Mouse (Mus musculus) thymus, adult 2 months (tissue): ENCODE data around the gene Gpr61. TPM values are rescaled to one million over a fixed set of nuclear protein-coding genes. Genes with fewer than 3 reads are reported as not detected.

Source experiments
- DNase-seq: peaks from one replicate; pipeline ENCODE4 v3.0.0; 2021
- H3K27ac ChIP-seq: fragments of 200-500 bp; 2 replicates; pipeline ENCODE4 v1.5.1; 2012; ENCODE audit warnings: low read length, control low read depth; ENCODE audit not compliant: control insufficient read depth, insufficient read depth
- H3K27me3 ChIP-seq: fragments of 200-500 bp; 2 replicates; pipeline ENCODE4 v1.6.1; 2012; ENCODE audit warnings: mild to moderate bottlenecking, low read length, moderate library complexity, mixed read lengths; ENCODE audit not compliant: control insufficient read depth, insufficient read depth
- H3K36me3 ChIP-seq: fragments of 200-500 bp; 2 replicates; pipeline ENCODE4 v1.6.1; 2012; ENCODE audit warnings: mild to moderate bottlenecking, low read length, moderate library complexity; ENCODE audit not compliant: control insufficient read depth, insufficient read depth
- H3K4me1 ChIP-seq: fragments of 200-500 bp; replicated peaks from 2 replicates; pipeline ENCODE4 v1.6.1; 2012; ENCODE audit warnings: low read length; ENCODE audit not compliant: control insufficient read depth, insufficient read depth
- H3K4me3 ChIP-seq: fragments of 200-500 bp; 2 replicates; pipeline ENCODE4 v1.5.1; 2012; ENCODE audit warnings: mild to moderate bottlenecking, low read length, control low read depth, moderate library complexity; ENCODE audit not compliant: control insufficient read depth, insufficient read depth
- CTCF ChIP-seq: fragments of 200-500 bp; IDR thresholded peaks from 2 replicates; pipeline ENCODE4 v1.5.1; 2012; ENCODE audit warnings: mild to moderate bottlenecking, control low read depth, low read length, moderate library complexity, borderline replicate concordance; ENCODE audit not compliant: control insufficient read depth, poor library complexity, insufficient read depth; ENCODE audit errors: extremely low read depth
- POLR2A ChIP-seq: fragments of 200-500 bp; IDR thresholded peaks from 2 replicates; pipeline ENCODE4 v1.6.1; 2012; ENCODE audit warnings: mild to moderate bottlenecking, low read length, control low read depth, moderate library complexity; ENCODE audit not compliant: control insufficient read depth, poor library complexity, insufficient read depth; ENCODE audit errors: extremely low read depth
- WGBS: fragments of 180-500 bp; shearing (Covaris S2); methylation state at CpG from one replicate; pipeline ENCODE4 v1.1.7; 2018; 5-methylcytosine and 5-hydroxymethylcytosine counted together
- polyA plus RNA-seq: library from polyadenylated mRNA; depleted of rRNA; stranded (reverse); fragments of >200 nt; gene quantifications from 2 replicates; pipeline ENCODE4 v1.2.3, GENCODE M21; 2012

Gene Gpr61
- polyA plus RNA-seq, 1 experiment = not detected

DNA sequence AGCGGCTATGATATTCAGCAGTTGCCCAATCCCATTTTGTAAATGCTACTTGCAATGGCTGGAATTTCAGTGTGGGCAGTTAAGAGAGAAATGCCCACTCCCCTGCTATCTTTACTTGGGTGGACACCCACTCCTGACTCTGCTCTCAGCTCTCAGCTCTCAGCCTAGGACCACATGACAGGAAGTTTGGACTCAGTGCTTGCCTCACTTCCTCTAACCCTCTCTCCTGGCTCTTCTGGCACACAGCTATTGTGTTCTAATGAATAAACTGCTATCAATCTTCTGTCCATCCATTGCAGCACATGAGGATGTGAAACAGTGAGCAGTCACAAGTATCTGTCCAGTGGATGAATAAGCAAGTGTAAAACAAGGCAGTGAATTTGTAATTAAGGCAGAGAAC is 22.2 kb downstream of the Gpr61 start:
- Histone ChIP-seq H3K4me1 (peaks cover 5% of the 10 kb centered on the region; the same call in 1 of the 2 replicates), H3K36me3 (no peaks in the 10 kb centered on the region), H3K4me3 (no peak overlapping the region), H3K27me3 (no peaks in the 10 kb centered on the region), H3K27ac (no peak overlapping the region)
- DNase-seq = no peak
- TF ChIP-seq CTCF = no peak
- TF ChIP-seq POLR2A = no peak
- 96% methylated on average over 1 of the region's 1 CpGs for WGBS

DNA sequence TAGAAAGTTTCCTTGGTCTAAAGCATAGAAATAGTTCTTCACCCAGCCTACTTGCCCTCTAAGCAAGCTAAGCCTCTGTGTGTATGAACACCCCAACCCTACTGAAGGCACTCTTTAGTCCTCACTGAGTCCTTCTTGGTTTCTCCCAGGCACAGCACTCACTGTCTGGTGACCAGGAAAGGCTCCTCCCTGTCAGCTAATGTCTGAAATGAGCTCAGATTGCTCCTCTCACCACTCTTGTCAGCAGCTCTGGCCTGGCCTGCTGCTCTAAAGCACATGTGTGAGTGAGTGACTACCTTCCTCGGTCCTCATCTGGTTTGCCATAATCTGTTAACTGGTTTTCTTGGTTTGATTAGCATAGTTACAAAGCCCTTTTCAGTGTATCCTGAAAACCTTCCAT is 22.9 kb downstream of the Gpr61 start:
- WGBS = 94% methylated on average over 1 of the region's 1 CpGs
- Histone ChIP-seq H3K27ac (no peak overlapping the region), H3K36me3 (no peaks in the 10 kb centered on the region), H3K4me1 (0 out of 2 replicates have a peak, but pooled peaks cover 4% of the 10 kb centered on the region), H3K4me3 (no peak overlapping the region), H3K27me3 (no peaks in the 10 kb centered on the region)
- no peak for DNase-seq
- TF ChIP-seq POLR2A (no peak), CTCF (no peak)

DNA sequence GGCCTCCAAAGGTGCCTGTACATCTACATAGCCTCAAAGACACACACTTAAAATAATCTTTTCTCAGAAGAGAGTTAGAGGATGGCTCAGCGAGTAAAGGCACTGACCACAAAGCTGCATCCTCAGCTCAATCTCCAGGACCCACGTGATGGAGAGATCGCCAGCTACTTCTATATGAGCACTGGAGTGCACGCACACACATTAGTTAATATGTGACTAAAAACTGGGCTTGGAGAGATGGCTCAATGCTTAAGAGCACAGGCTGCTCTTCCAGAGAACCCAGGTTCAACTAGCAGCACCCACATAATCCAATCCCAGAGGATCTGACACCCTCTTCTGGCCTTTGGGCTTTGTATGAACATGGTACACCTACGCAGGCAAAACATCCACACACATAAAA is 23.5 kb downstream of the Gpr61 start:
- DNase-seq = no peak

DNA sequence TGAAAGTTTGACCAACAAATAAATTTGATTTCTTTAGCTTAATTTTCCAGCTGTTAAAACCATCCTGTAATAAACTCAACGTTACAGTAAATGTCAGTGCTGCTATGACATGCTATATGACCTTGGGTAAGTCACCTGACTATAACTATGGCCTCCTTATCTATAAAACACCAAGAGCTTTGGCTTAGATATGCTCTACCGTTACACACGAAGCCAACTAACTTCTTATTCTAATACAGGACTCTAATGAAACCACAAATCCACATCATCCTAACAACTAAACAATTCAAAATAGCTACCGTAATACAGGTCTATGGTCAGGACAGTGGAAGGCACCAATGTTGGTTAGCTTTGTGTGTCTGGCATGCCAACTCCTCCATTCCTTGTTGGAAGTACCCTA is 24.9 kb downstream of the Gpr61 start:
- H3K27me3 ChIP-seq = no peaks in the 10 kb centered on the region
- H3K4me1 ChIP-seq = no peaks in the 10 kb centered on the region
- no peaks in the 10 kb centered on the region for H3K36me3 ChIP-seq
- TF ChIP-seq POLR2A (no peak), CTCF (no peak)
- H3K27ac ChIP-seq = no peak overlapping the region
- no peak overlapping the region for H3K4me3 ChIP-seq
- 94% methylated on average over 4 of the region's 4 CpGs for WGBS
- DNase-seq = no peak

More for the DNA sequence above, 23.5 kb downstream of the Gpr61 start:
- no peak for TF ChIP-seq CTCF
- no peak for TF ChIP-seq POLR2A
- H3K27me3 ChIP-seq = no peaks in the 10 kb centered on the region
- H3K4me3 ChIP-seq = no peak overlapping the region
- H3K4me1 ChIP-seq = 0 out of 2 replicates have a peak, but pooled peaks cover 4% of the 10 kb centered on the region
- H3K27ac ChIP-seq = no peak overlapping the region
- no peaks in the 10 kb centered on the region for H3K36me3 ChIP-seq
- WGBS = 97% methylated on average over 5 of the region's 5 CpGs

DNA sequence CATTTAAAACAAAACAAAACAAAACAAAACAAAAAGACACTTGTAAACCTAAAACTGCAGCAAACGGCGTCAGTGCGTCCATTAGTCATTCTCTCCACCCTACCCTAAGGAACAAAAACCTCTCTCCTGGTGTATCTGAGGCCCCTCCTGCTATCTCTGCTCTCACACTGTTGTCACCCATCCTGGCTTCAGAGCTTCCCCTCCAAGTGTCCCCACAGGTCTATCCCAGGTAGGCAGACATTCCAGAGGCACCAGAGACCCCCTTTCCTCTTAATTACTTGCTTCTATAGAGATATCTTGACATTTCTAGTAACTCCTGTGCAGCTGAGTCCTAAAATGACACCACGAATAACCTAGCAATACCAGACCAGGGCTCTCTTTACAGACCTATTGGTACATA is 25.3 kb downstream of the Gpr61 start:
- 96% methylated on average over 4 of the region's 4 CpGs for WGBS
- Histone ChIP-seq H3K4me1 (no peaks in the 10 kb centered on the region), H3K27ac (no peak overlapping the region), H3K27me3 (no peaks in the 10 kb centered on the region), H3K36me3 (no peaks in the 10 kb centered on the region), H3K4me3 (no peak overlapping the region)
- no peak for TF ChIP-seq POLR2A
- no peak for TF ChIP-seq CTCF
- no peak for DNase-seq

DNA sequence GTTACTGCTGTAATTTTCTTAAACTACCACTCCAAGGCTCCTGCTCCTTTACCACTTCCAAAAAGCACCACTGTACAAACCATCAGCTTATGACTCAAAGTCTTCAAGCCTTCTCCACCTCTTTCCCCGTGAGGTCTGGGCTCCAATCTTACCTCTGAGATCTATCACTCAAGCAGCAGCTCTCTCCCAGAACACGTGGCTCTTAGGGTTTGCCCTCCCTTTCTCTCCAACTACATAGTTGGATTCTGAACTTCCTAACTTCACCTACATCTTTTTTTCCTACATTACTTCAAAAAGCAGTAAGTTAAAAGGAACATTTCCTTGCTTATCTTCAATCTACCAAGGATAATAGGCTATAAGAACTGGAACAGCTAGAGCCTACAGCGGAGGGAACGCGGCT is 26.2 kb downstream of the Gpr61 start:
- DNase-seq = no peak
- 90% methylated on average over 5 of the region's 5 CpGs for WGBS
- Histone ChIP-seq H3K27me3 (no peaks in the 10 kb centered on the region), H3K4me1 (no peaks in the 10 kb centered on the region), H3K27ac (no peak overlapping the region), H3K36me3 (no peaks in the 10 kb centered on the region), H3K4me3 (no peak overlapping the region)
- TF ChIP-seq POLR2A = no peak
- TF ChIP-seq CTCF = no peak

DNA sequence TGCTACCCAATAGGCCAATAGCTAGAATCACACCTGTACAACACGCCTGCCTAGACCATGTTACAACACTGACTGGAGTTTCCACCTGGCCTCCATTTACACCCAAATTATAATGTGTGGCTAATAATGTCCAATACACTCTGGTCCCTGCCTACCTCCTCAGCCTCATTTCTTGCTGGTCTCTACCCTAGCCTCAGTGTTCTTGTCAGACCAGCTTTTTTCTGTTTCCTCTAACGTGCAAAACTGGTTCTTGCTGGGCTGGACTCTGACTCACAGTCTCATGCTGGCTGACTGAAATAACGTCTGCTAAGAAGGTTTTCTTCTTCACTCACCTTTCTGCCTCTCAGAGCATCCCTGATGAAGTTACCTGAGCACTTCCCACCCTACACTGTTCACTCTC is 28.4 kb downstream of the Gpr61 start:
- no peak overlapping the region for H3K27ac ChIP-seq
- H3K4me1 ChIP-seq = no peaks in the 10 kb centered on the region
- WGBS = 94% methylated on average over 3 of the region's 3 CpGs
- H3K4me3 ChIP-seq = no peak overlapping the region
- no peaks in the 10 kb centered on the region for H3K27me3 ChIP-seq
- H3K36me3 ChIP-seq = peaks cover 17% of the 10 kb centered on the region
- TF ChIP-seq POLR2A = no peak
- no peak for TF ChIP-seq CTCF
- DNase-seq = no peak
